Mouse (Mus musculus): ENCODE data around the gene Avp. TPM values are rescaled to one million over a fixed set of nuclear protein-coding genes. Genes with fewer than 3 reads are reported as not detected.
A peak's percentile ranks its signal among the peaks of the same experiment; 100 is the strongest.
"Not testable (repeated sequence)": the region's sequence is repeated elsewhere in the genome, so short reads cannot be mapped to it uniquely, and the experiment has no call there.

Gene Avp
- polyA plus RNA-seq, 1 experiment from 2014 or later = not detected

DNA sequence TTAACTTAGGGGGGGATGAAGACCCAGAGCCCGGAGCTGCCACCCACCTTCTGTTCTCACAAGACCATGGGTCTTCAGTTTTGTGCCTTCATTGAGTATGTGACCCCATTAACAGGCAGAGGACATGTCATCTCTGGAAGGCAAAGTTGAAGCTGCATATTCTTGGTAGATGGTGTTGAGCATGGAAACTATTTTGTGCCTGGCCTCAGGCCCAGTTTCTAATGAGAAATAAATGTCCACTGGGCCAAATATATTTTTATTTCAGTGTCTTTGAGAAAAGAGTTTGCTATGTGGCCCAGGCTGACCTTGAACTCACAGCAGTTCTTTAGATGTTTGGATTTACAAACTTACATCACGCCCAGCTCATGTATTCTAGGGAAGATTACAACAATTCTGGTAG is 7.4 kb upstream of the Avp start:
- no peak for ATAC-seq (ENCODE audit: insufficient read depth)
- Histone ChIP-seq H3K4me1 (replicated peaks) (no peaks in the 10 kb centered on the region), H3K4me3 (replicated peaks) (no peak overlapping the region), H3K27me3 (no peaks in the 10 kb centered on the region), H3K4me2 (no peak overlapping the region), H3K9ac (no peak overlapping the region), H3K9me3 (replicated peaks) (no peaks in the 10 kb centered on the region), H3K36me3 (replicated peaks) (peaks cover 3% of the 10 kb centered on the region; the same call in 1 of the 2 replicates), H3K27ac (replicated peaks) (no peak overlapping the region)
- 82% methylated on average over 2 of the region's 2 CpGs for WGBS (ENCODE audit: insufficient replicate concordance)

DNA sequence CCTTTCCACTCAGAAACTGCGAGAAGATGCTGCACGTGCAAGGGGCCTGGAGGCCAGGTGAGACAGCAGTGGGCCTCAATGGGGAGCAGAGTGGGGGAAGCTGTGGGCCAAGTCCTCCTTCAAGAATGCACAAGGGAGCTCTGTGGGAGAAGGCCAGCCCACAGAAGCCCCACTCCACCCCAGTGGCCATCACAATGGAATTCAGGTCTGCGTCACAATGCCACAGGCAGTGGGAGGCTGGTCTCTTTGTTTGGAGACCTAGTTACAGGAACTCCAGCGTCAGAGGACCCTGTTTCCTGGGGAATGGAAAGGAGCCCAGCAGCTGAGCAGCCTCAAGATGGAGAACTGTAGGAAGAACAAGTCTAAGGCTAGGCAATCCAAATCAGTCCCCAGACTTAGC is 6.8 kb upstream of the Avp start:
- 66% methylated on average over 4 of the region's 4 CpGs for WGBS (ENCODE audit: insufficient replicate concordance)

DNA sequence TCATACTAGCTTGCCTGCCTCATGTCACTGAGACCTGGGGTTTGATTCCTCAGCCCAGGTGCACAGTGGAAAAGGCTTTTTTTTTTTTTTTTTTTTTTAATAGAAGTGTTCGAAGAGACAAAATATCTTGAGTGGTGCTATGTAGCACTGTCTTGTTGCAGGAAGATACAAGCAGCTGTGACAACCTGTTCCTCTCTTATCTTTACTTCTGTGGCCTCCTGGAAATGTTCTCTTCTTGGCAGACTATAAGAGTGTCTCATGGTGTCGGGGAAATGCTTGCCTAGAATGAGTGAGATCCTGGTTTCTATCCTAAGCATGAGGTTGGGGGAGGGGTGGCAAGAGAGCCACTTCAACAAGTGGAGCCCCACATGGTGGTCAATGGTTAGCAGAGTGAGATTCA is 6.0 kb upstream of the Avp start:
- Histone ChIP-seq H3K4me3 (replicated peaks) (no peak overlapping the region), H3K9me3 (replicated peaks) (no peaks in the 10 kb centered on the region), H3K27me3 (peaks cover 10% of the 10 kb centered on the region; the same call in 1 of the 2 replicates), H3K9ac (no peak overlapping the region), H3K36me3 (replicated peaks) (no peaks in the 10 kb centered on the region), H3K4me1 (replicated peaks) (no peaks in the 10 kb centered on the region), H3K27ac (replicated peaks) (no peak overlapping the region), H3K4me2 (no peak overlapping the region)
- no peak for ATAC-seq (ENCODE audit: insufficient read depth)
- WGBS (ENCODE audit: insufficient replicate concordance) = 24% methylated on average over 2 of the region's 2 CpGs

More for the DNA sequence above, 6.8 kb upstream of the Avp start:
- H3K27ac ChIP-seq (replicated peaks) = no peak overlapping the region
- H3K9ac ChIP-seq = no peak overlapping the region
- no peak overlapping the region for H3K4me3 ChIP-seq (replicated peaks)
- no peaks in the 10 kb centered on the region for H3K9me3 ChIP-seq (replicated peaks)
- H3K36me3 ChIP-seq (replicated peaks) = no peaks in the 10 kb centered on the region
- H3K27me3 ChIP-seq = peaks cover 3% of the 10 kb centered on the region; the same call in 1 of the 2 replicates
- no peaks in the 10 kb centered on the region for H3K4me1 ChIP-seq (replicated peaks)
- no peak overlapping the region for H3K4me2 ChIP-seq
- no peak for ATAC-seq (ENCODE audit: insufficient read depth)

DNA sequence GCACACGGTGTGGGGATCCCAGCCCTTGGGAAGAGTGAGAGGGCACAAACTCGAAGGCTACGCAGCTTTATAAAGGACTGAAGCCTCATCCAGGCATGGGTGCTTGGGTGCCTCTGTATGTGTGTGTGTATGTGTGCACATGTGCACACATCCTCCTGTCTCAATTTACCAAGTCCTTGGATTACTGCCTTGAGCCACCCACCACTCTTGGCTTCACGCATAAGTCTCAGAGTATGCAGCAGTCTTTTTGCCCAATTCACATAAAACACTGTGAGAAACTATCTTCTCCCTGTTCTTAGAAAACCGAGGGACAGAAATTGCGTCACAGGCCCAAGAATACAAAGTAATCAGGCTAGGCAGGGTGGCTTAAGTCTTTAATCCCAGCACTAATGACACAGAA is 3.7 kb upstream of the Avp start:
- H3K27ac ChIP-seq (replicated peaks) = no peak overlapping the region
- no peaks in the 10 kb centered on the region for H3K36me3 ChIP-seq (replicated peaks)
- H3K27me3 ChIP-seq = peaks cover 34% of the 10 kb centered on the region
- no peaks in the 10 kb centered on the region for H3K4me1 ChIP-seq (replicated peaks)
- 59% methylated on average over 6 of the region's 6 CpGs for WGBS (ENCODE audit: insufficient replicate concordance)
- no peak overlapping the region for H3K4me3 ChIP-seq (replicated peaks)
- H3K4me2 ChIP-seq = no peak overlapping the region
- H3K9ac ChIP-seq = no peak overlapping the region
- H3K9me3 ChIP-seq (replicated peaks) = no peaks in the 10 kb centered on the region
- ATAC-seq (ENCODE audit: insufficient read depth) = no peak

DNA sequence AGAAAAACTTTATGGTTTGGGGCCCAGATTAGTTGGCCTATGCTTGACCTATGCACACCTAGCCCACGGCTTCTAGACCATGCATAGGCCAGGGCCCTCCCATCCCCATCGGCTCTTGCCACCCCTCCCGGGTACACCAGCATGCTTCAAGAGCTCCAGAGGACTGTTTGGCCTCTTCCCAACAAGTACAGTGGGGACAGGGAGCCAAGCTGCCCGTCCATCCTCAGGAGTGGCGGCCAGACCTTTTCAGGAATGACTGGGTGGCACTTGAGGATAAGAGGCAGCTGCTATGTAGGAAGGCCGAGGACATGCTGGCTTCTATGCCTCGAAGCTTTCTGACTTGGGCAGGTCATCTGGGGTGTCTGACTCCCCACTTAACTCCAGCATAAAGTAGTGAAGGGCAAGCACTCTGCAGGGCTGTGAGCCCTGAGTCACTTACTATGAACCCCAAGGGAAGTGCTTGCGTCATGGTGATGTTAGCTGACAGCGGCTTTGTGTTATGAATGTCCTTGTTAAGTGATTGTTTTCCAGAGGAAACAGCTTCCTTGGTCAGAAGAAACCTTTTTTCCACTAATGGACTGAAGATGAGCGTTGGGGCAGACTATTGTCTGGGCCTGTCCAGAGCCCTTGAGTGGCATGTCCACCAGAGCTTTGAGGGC is 1.7 kb upstream of the Avp start:
- Histone ChIP-seq H3K4me2 (no peak overlapping the region), H3K4me3 (replicated peaks) (no peak overlapping the region), H3K9me3 (replicated peaks) (no peaks in the 10 kb centered on the region), H3K36me3 (replicated peaks) (no peaks in the 10 kb centered on the region), H3K4me1 (replicated peaks) (peaks cover 4% of the 10 kb centered on the region), H3K27ac (replicated peaks) (no peak overlapping the region), H3K27me3 (peaks cover 53% of the 10 kb centered on the region), H3K9ac (no peak overlapping the region)
- WGBS (ENCODE audit: insufficient replicate concordance) = 60% methylated on average over 10 of the region's 10 CpGs
- no peak for ATAC-seq (ENCODE audit: insufficient read depth)

DNA sequence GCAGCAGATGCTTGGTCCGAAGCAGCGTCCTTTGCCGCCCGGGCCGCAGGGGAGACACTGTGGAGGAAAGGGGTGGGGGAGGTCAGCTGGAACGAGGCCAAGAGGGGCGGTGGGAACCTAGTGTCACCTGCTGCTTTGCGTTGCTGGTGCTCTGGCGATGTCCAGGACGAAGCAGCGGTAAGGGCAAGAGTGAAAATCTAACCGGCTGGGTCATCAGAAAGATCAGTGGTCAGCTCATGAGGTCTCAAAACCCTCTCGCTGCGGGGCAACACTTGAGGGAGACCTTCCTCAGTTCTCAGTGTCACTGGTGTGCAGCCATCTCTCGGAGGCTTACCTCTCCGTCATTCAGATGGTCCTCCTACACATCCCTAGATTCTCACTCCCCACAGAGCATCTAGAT is 1.2 kb downstream of the Avp start:
- H3K27me3 ChIP-seq = peaks cover 82% of the 10 kb centered on the region
- no peaks in the 10 kb centered on the region for H3K9me3 ChIP-seq (replicated peaks)
- no peak for ATAC-seq (ENCODE audit: insufficient read depth)
- peaks cover 15% of the 10 kb centered on the region for H3K4me1 ChIP-seq (replicated peaks)
- H3K9ac ChIP-seq = no peak overlapping the region
- no peak overlapping the region for H3K4me3 ChIP-seq (replicated peaks)
- no peaks in the 10 kb centered on the region for H3K36me3 ChIP-seq (replicated peaks)
- 5% methylated on average over 16 of the region's 16 CpGs for WGBS (ENCODE audit: insufficient replicate concordance)
- H3K4me2 ChIP-seq = no peak overlapping the region
- H3K27ac ChIP-seq (replicated peaks) = no peak overlapping the region

DNA sequence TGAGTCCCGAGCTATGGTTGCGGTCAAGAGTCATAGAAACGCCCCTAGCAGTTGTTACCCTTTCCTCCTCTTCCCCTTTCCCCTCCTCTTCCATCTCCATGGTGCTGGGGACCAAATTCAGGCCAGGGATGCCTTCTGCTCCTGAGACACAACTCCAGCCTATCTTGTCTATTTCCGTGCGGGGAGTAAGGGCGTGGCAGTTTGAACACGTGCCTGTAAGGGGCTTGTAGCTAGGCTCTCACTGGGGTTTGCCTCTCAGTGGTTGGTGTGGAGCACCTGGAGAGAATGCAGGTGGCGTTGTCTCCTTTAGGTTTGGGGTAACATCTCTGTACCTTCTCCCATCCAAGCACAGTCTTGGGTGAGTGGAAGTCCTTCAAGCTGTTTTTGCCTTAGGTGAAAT is 2.6 kb downstream of the Avp start:
- Histone ChIP-seq H3K4me1 (replicated peaks) (peaks cover 15% of the 10 kb centered on the region), H3K4me2 (no peak overlapping the region), H3K27me3 (peaks cover 96% of the 10 kb centered on the region), H3K27ac (replicated peaks) (no peak overlapping the region), H3K9me3 (replicated peaks) (no peaks in the 10 kb centered on the region), H3K9ac (no peak overlapping the region), H3K4me3 (replicated peaks) (no peak overlapping the region), H3K36me3 (replicated peaks) (no peaks in the 10 kb centered on the region)
- ATAC-seq (ENCODE audit: insufficient read depth) = no peak
- 5% methylated on average over 8 of the region's 8 CpGs for WGBS (ENCODE audit: insufficient replicate concordance)

DNA sequence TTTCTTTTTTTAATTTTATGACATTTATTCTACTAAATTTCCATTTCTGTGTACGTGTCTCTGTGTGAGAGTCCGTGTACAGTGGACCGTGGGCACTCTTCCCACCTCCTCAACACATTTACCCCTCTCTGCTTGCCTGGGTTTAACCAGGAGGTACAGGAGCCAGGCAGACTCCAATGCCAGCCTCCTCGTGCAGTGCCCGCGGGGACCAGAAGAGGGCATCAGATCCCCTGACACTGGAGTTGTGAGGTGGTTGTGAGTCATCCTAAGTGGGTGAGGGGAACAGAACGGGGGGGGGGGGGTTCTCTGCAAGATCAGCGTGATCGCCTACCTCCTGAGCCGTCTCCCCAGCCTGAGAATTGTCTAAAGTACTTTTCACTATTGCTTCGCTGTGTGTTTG is 4.2 kb downstream of the Avp start:
- ATAC-seq (ENCODE audit: insufficient read depth) = no peak
- Histone ChIP-seq H3K27ac (replicated peaks) (no peak overlapping the region), H3K4me1 (replicated peaks) (peaks cover 15% of the 10 kb centered on the region), H3K9ac (no peak overlapping the region), H3K36me3 (replicated peaks) (no peaks in the 10 kb centered on the region), H3K4me3 (replicated peaks) (no peak overlapping the region), H3K9me3 (replicated peaks) (no peaks in the 10 kb centered on the region), H3K27me3 (peaks cover 95% of the 10 kb centered on the region), H3K4me2 (no peak overlapping the region)
- 10% methylated on average over 11 of the region's 11 CpGs for WGBS (ENCODE audit: insufficient replicate concordance)

DNA sequence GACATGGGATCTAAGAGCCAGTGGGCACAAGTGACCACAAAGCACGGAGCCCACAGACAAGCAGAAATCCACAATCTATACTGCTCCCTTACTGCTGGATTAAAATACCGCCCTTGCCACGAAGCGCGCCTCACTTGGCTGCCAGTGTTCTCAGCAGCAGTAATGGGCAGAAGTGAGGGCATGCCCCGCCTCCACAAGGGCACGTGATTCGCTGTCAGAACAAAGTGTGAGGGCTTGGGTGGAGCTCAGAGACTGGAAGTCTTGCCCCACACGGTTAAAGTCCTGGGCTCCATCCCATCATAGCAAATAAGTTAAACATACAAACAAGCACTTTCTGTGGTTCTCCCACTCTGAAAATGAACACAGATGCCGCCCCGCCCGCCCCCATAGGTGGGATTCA is 4.7 kb downstream of the Avp start:
- H3K27ac ChIP-seq (replicated peaks) = no peak overlapping the region
- peak; percentile 33; the same call in 1 of the 2 replicates for ATAC-seq (ENCODE audit: insufficient read depth)
- H3K9me3 ChIP-seq (replicated peaks) = no peaks in the 10 kb centered on the region
- H3K4me1 ChIP-seq (replicated peaks) = peaks cover 15% of the 10 kb centered on the region
- peak overlapping the region; percentile 46 for H3K4me2 ChIP-seq
- no peaks in the 10 kb centered on the region for H3K36me3 ChIP-seq (replicated peaks)
- peaks cover 90% of the 10 kb centered on the region for H3K27me3 ChIP-seq
- WGBS (ENCODE audit: insufficient replicate concordance) = 5% methylated on average over 12 of the region's 12 CpGs
- H3K9ac ChIP-seq = no peak overlapping the region
- peak overlapping the region; percentile 6; the same call in 1 of the 2 replicates for H3K4me3 ChIP-seq (replicated peaks)

DNA sequence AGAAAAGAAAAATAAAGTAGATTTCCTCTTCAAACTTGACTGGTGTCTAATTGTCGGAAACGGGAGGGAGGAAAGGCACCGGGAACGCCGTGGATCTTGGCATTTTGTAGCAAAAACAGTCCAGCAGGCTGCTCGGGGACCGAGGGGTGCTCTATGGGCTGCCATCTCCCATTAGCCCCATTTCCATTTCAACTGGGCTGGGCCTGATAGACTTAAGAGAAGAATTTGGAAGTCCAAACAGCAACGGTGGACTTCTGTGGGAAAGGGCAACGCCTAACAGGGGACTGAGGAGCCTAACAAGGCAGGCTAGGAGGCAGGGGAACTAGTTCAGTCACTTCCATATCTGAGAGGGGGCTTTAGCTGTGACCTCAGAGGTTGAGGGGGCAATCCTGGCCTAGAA is 5.3 kb downstream of the Avp start:
- no peak overlapping the region for H3K9ac ChIP-seq
- no peaks in the 10 kb centered on the region for H3K36me3 ChIP-seq (replicated peaks)
- H3K27ac ChIP-seq (replicated peaks) = no peak overlapping the region
- H3K4me1 ChIP-seq (replicated peaks) = peaks cover 15% of the 10 kb centered on the region
- H3K4me2 ChIP-seq = peak overlapping the region; percentile 46
- 8% methylated on average over 9 of the region's 9 CpGs for WGBS (ENCODE audit: insufficient replicate concordance)
- no peaks in the 10 kb centered on the region for H3K9me3 ChIP-seq (replicated peaks)
- H3K4me3 ChIP-seq (replicated peaks) = peak overlapping the region; percentile 6; the same call in 1 of the 2 replicates
- H3K27me3 ChIP-seq = peaks cover 84% of the 10 kb centered on the region
- no peak for ATAC-seq (ENCODE audit: insufficient read depth)

DNA sequence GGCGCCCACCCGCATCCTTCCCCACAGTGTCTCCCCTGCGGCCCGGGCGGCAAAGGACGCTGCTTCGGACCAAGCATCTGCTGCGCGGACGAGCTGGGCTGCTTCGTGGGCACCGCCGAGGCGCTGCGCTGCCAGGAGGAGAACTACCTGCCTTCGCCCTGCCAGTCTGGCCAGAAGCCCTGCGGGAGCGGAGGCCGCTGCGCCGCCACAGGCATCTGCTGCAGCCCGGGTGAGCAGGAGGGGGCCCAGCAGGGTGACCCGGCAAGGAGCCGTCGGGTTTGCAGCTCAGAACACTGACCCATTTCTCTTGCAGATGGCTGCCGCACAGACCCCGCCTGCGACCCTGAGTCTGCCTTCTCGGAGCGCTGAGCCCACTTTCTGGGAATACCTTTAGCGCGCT is 5.8 kb downstream of the Avp start:
- 6% methylated on average over 32 of the region's 32 CpGs for WGBS (ENCODE audit: insufficient replicate concordance)
- Histone ChIP-seq H3K4me1 (replicated peaks) (peaks cover 15% of the 10 kb centered on the region), H3K27me3 (peaks cover 79% of the 10 kb centered on the region), H3K4me2 (peak overlapping the region; percentile 46), H3K4me3 (replicated peaks) (peak overlapping the region; percentile 6; the same call in 1 of the 2 replicates)
- not testable (repeated sequence) for H3K27ac ChIP-seq (replicated peaks); ATAC-seq (ENCODE audit: insufficient read depth); H3K9ac ChIP-seq; H3K9me3 ChIP-seq (replicated peaks); H3K36me3 ChIP-seq (replicated peaks)

DNA sequence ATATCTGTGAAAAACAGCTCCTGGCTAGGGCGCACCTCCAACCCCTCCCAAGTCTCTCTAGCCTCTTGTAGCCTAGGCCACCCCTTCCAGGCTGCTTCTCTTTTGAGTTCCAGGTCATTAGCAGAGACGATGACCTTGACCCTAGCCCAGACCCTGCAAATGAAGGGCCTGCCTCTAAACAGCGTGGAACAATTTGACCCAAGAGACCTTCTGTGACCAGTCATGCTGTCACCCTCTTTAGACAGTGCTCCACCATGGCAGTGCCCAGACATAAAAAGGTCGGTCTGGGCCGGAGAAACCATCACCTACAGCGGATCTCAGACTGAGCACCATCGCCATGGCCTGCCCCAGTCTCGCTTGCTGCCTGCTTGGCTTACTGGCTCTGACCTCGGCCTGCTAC is 6.5 kb downstream of the Avp start, which contains the start of gene Oxt:
Gene Oxt (plus strand): TSS at position 301 of the 400 bp plus-strand sequence.
- Histone ChIP-seq H3K9me3 (replicated peaks) (no peaks in the 10 kb centered on the region), H3K4me2 (peak within 1 kb of the TSS; percentile 46), H3K27me3 (peaks cover 72% of the 10 kb centered on the region), H3K4me1 (replicated peaks) (peaks cover 15% of the 10 kb centered on the region), H3K4me3 (replicated peaks) (peak within 1 kb of the TSS; percentile 6; the same call in 1 of the 2 replicates), H3K36me3 (replicated peaks) (no peaks in the 10 kb centered on the region), H3K27ac (replicated peaks) (no peak within 1 kb of the TSS), H3K9ac (no peak within 1 kb of the TSS)
- 51% methylated on average over 9 of the region's 9 CpGs for WGBS (ENCODE audit: insufficient replicate concordance)
- no peak for ATAC-seq (ENCODE audit: insufficient read depth)

Data from liver, embryonic 15.5 days (tissue).